Mouse (Mus musculus): ENCODE results near the gene Disp1. TPM values are rescaled to one million over a fixed set of nuclear protein-coding genes. Genes with fewer than 3 reads are reported as not detected.

Disp1 gene
- total and polyA plus RNA-seq, 2 experiments from 2014 or later, result 6.3 to 7.2 TPM

GRCm38 (mm10) chr1:183107476-183107875 is 113.8 kb downstream of the Disp1 start:
- no peak overlapping the region for H3K27ac ChIP-seq (ENCODE audit: low read depth, low read length)
- H3K9me3 ChIP-seq (ENCODE audit: low read length), result no peaks in the 10 kb centered on the region
- TF ChIP-seq CTCF (IDR thresholded peaks at IDR 0.05; ENCODE audit: low read depth), result no peak
- no peak overlapping the region for H3K9ac ChIP-seq
- no peaks in the 10 kb centered on the region for H3K27me3 ChIP-seq (ENCODE audit: insufficient read depth, low read length)
- H3K4me3 ChIP-seq (ENCODE audit: low read depth, low read length), result no peak overlapping the region
- ATAC-seq (no peak), DNase-seq (no peak)
- no peak overlapping the region for H3K4me2 ChIP-seq (ENCODE audit: low read depth)
- H3K4me1 ChIP-seq (ENCODE audit: insufficient read depth), result no peaks in the 10 kb centered on the region
- 90% methylated on average over 2 of the region's 2 CpGs for WGBS
- H3K36me3 ChIP-seq (ENCODE audit: insufficient read depth), result no peaks in the 10 kb centered on the region

GRCm38 (mm10) chr1:183104696-183105095 is 116.6 kb downstream of the Disp1 start:
- no peak for TF ChIP-seq CTCF (IDR thresholded peaks at IDR 0.05; ENCODE audit: low read depth)

GRCm38 (mm10) chr1:183102775-183103174 is 118.5 kb downstream of the Disp1 start:
- no peak overlapping the region for H3K27ac ChIP-seq (ENCODE audit: low read depth, low read length)
- no peak for TF ChIP-seq CTCF (IDR thresholded peaks at IDR 0.05; ENCODE audit: low read depth)
- 0 out of 2 replicates have a peak, but pooled peaks cover 3% of the 10 kb centered on the region for H3K36me3 ChIP-seq (ENCODE audit: insufficient read depth)
- no peak overlapping the region for H3K4me2 ChIP-seq (ENCODE audit: low read depth)
- H3K4me1 ChIP-seq (ENCODE audit: insufficient read depth), result no peaks in the 10 kb centered on the region
- DNase-seq (no peak), ATAC-seq (no peak)
- no peak overlapping the region for H3K4me3 ChIP-seq (ENCODE audit: low read depth, low read length)
- H3K27me3 ChIP-seq (ENCODE audit: insufficient read depth, low read length), result no peaks in the 10 kb centered on the region
- H3K9me3 ChIP-seq (ENCODE audit: low read length), result no peaks in the 10 kb centered on the region
- no peak overlapping the region for H3K9ac ChIP-seq
- 88% methylated on average over 3 of the region's 3 CpGs for WGBS

More at GRCm38 (mm10) chr1:183104696-183105095, 116.6 kb downstream of the Disp1 start:
- H3K27ac ChIP-seq (ENCODE audit: low read depth, low read length), result no peak overlapping the region
- DNase-seq (no peak), ATAC-seq (no peak)
- 87% methylated on average over 5 of the region's 5 CpGs for WGBS
- H3K36me3 ChIP-seq (ENCODE audit: insufficient read depth), result no peaks in the 10 kb centered on the region
- H3K27me3 ChIP-seq (ENCODE audit: insufficient read depth, low read length), result no peaks in the 10 kb centered on the region
- no peak overlapping the region for H3K4me2 ChIP-seq (ENCODE audit: low read depth)
- H3K4me3 ChIP-seq (ENCODE audit: low read depth, low read length), result no peak overlapping the region
- H3K4me1 ChIP-seq (ENCODE audit: insufficient read depth), result no peaks in the 10 kb centered on the region
- H3K9ac ChIP-seq, result no peak overlapping the region
- no peaks in the 10 kb centered on the region for H3K9me3 ChIP-seq (ENCODE audit: low read length)

GRCm38 (mm10) chr1:183102153-183102552 is 119.2 kb downstream of the Disp1 start:
- H3K9me3 ChIP-seq (ENCODE audit: low read length), result no peaks in the 10 kb centered on the region
- H3K4me3 ChIP-seq (ENCODE audit: low read depth, low read length), result no peak overlapping the region
- H3K27ac ChIP-seq (ENCODE audit: low read depth, low read length), result no peak overlapping the region
- DNase-seq (no peak), ATAC-seq (no peak)
- no peak overlapping the region for H3K9ac ChIP-seq
- no peaks in the 10 kb centered on the region for H3K27me3 ChIP-seq (ENCODE audit: insufficient read depth, low read length)
- 0 out of 2 replicates have a peak, but pooled peaks cover 3% of the 10 kb centered on the region for H3K36me3 ChIP-seq (ENCODE audit: insufficient read depth)
- H3K4me1 ChIP-seq (ENCODE audit: insufficient read depth), result no peaks in the 10 kb centered on the region
- H3K4me2 ChIP-seq (ENCODE audit: low read depth), result no peak overlapping the region
- no peak for TF ChIP-seq CTCF (IDR thresholded peaks at IDR 0.05; ENCODE audit: low read depth)
- WGBS, result 44% methylated on average over 8 of the region's 8 CpGs

GRCm38 (mm10) chr1:183101371-183101770 is 120.0 kb downstream of the Disp1 start:
- Histone ChIP-seq H3K4me3 (ENCODE audit: low read depth, low read length) (no peak overlapping the region), H3K36me3 (ENCODE audit: insufficient read depth) (0 out of 2 replicates have a peak, but pooled peaks cover 3% of the 10 kb centered on the region), H3K4me2 (ENCODE audit: low read depth) (no peak overlapping the region), H3K9ac (no peak overlapping the region), H3K27me3 (ENCODE audit: insufficient read depth, low read length) (no peaks in the 10 kb centered on the region), H3K9me3 (ENCODE audit: low read length) (no peaks in the 10 kb centered on the region), H3K27ac (ENCODE audit: low read depth, low read length) (no peak overlapping the region), H3K4me1 (ENCODE audit: insufficient read depth) (no peaks in the 10 kb centered on the region)
- DNase-seq, result no peak
- TF ChIP-seq CTCF (IDR thresholded peaks at IDR 0.05; ENCODE audit: low read depth), result no peak
- no peak for ATAC-seq
- WGBS, result 86% methylated on average over 3 of the region's 3 CpGs

GRCm38 (mm10) chr1:183100245-183100644 is 121.1 kb downstream of the Disp1 start:
- Histone ChIP-seq H3K4me3 (ENCODE audit: low read depth, low read length) (no peak overlapping the region), H3K27ac (ENCODE audit: low read depth, low read length) (no peak overlapping the region), H3K9me3 (ENCODE audit: low read length) (no peaks in the 10 kb centered on the region), H3K27me3 (ENCODE audit: insufficient read depth, low read length) (no peaks in the 10 kb centered on the region), H3K9ac (no peak overlapping the region), H3K4me2 (ENCODE audit: low read depth) (no peak overlapping the region), H3K36me3 (ENCODE audit: insufficient read depth) (0 out of 2 replicates have a peak, but pooled peaks cover 3% of the 10 kb centered on the region), H3K4me1 (ENCODE audit: insufficient read depth) (no peaks in the 10 kb centered on the region)
- no peak for DNase-seq
- no peak for TF ChIP-seq CTCF (IDR thresholded peaks at IDR 0.05; ENCODE audit: low read depth)
- no peak for ATAC-seq
- 84% methylated on average over 5 of the region's 5 CpGs for WGBS

GRCm38 (mm10) chr1:183099686-183100085 is 121.6 kb downstream of the Disp1 start:
- H3K27me3 ChIP-seq (ENCODE audit: insufficient read depth, low read length), result no peaks in the 10 kb centered on the region
- H3K27ac ChIP-seq (ENCODE audit: low read depth, low read length), result no peak overlapping the region
- H3K36me3 ChIP-seq (ENCODE audit: insufficient read depth), result 0 out of 2 replicates have a peak, but pooled peaks cover 3% of the 10 kb centered on the region
- no peak overlapping the region for H3K4me2 ChIP-seq (ENCODE audit: low read depth)
- WGBS, result 94% methylated on average over 12 of the region's 12 CpGs
- ATAC-seq (no peak), DNase-seq (no peak)
- no peak for TF ChIP-seq CTCF (IDR thresholded peaks at IDR 0.05; ENCODE audit: low read depth)
- no peaks in the 10 kb centered on the region for H3K9me3 ChIP-seq (ENCODE audit: low read length)
- H3K9ac ChIP-seq, result no peak overlapping the region
- H3K4me3 ChIP-seq (ENCODE audit: low read depth, low read length), result no peak overlapping the region
- no peaks in the 10 kb centered on the region for H3K4me1 ChIP-seq (ENCODE audit: insufficient read depth)
